Mouse (Mus musculus) embryonic facial prominence, embryonic 15.5 days (tissue): ENCODE data around the gene Trim68. TPM values are rescaled to one million over a fixed set of nuclear protein-coding genes. Genes with fewer than 3 reads are reported as not detected.

ENCODE experiments used
- ATAC-seq: fragments of 200-750 bp; cut with Nextera tagmentation; 2 replicates; pipeline ENCODE4 v1.8.0; 2017; ENCODE audit warnings: low read depth, moderate TSS enrichment; ENCODE audit not compliant: insufficient number of reproducible peaks, low FRiP score, low TSS enrichment
- H3K27ac ChIP-seq: fragments of 300-500 bp; sonication (generic); replicated peaks from 2 replicates; pipeline ENCODE4 v1.5.1; 2015; ENCODE audit warnings: mild to moderate bottlenecking, inconsistent platforms
- H3K27me3 ChIP-seq: fragments of 300-500 bp; sonication (generic); 2 replicates; pipeline ENCODE4 v1.6.1; 2015; ENCODE audit warnings: inconsistent platforms
- H3K36me3 ChIP-seq: fragments of 300-500 bp; sonication (generic); 2 replicates; pipeline ENCODE4 v1.6.1; 2015; ENCODE audit warnings: mild to moderate bottlenecking, inconsistent platforms
- H3K4me1 ChIP-seq: fragments of 300-500 bp; sonication (generic); 2 replicates; pipeline ENCODE4 v1.6.1; 2015; ENCODE audit warnings: inconsistent platforms
- H3K4me2 ChIP-seq: fragments of 300-500 bp; sonication (generic); replicated peaks from 2 replicates; pipeline ENCODE4 v1.6.1; 2015; ENCODE audit warnings: mild to moderate bottlenecking, inconsistent platforms
- H3K4me3 ChIP-seq: fragments of 300-500 bp; sonication (generic); replicated peaks from 2 replicates; pipeline ENCODE4 v1.5.1; 2015; ENCODE audit warnings: mild to moderate bottlenecking, inconsistent platforms
- H3K9ac ChIP-seq: fragments of 300-500 bp; sonication (generic); 2 replicates; pipeline ENCODE4 v1.6.1; 2015; ENCODE audit warnings: inconsistent platforms
- H3K9me3 ChIP-seq: fragments of 300-500 bp; sonication (generic); replicated peaks from 2 replicates; pipeline ENCODE4 v1.6.1; 2016; ENCODE audit warnings: inconsistent platforms
- WGBS: fragments of 180-500 bp; shearing (Covaris S2); methylation state at CpG from one replicate; pipeline ENCODE4 v1.1.7; 2015; 5-methylcytosine and 5-hydroxymethylcytosine counted together
- polyA plus RNA-seq: library from polyadenylated mRNA; unstranded; fragments of >200 nt; fragmentation: Nextera tagmentation; extraction: Ambion mirVana; gene quantifications from 2 replicates; pipeline ENCODE4 v1.2.1, GENCODE M21; 2015

The Trim68 gene
- 14.9 and 17.4 TPM in 2 replicates for polyA plus RNA-seq

- Histone ChIP-seq H3K4me2 (peak within 1 kb of the TSS; percentile 70), H3K36me3 (peaks cover 3% of the 10 kb centered on the region; the same call in 1 of the 2 replicates), H3K9me3 (no peaks in the 10 kb centered on the region), H3K9ac (peak within 1 kb of the TSS; percentile 62), H3K27me3 (no peaks in the 10 kb centered on the region), H3K27ac (peak within 1 kb of the TSS; percentile 73), H3K4me3 (peak within 1 kb of the TSS; percentile 61), H3K4me1 (0 out of 2 replicates have a peak, but pooled peaks cover 4% of the 10 kb centered on the region)
- WGBS: under 1% methylated on average over 40 of the region's 40 CpGs
- peak; percentile 98 for ATAC-seq
Measured at GRCm38 (mm10) chr7:102686944-102687501, at the start of gene Trim68. Trim68 (minus strand) TSS chr7:102687327.

- Histone ChIP-seq H3K9ac (no peak overlapping the region), H3K4me2 (no peak overlapping the region), H3K36me3 (no peaks in the 10 kb centered on the region), H3K27me3 (no peaks in the 10 kb centered on the region), H3K27ac (no peak overlapping the region), H3K4me1 (no peaks in the 10 kb centered on the region), H3K4me3 (no peak overlapping the region), H3K9me3 (no peaks in the 10 kb centered on the region)
- ATAC-seq: no peak
- 67% methylated on average over 1 of the region's 1 CpGs for whole genome bisulfite sequencing
Measured at GRCm38 (mm10) chr7:102733793-102734192, 46.7 kb upstream of the Trim68 start.

- no peak within 1 kb of the TSS for H3K4me2 ChIP-seq
- H3K27me3 ChIP-seq: no peaks in the 10 kb centered on the region
- no peak within 1 kb of the TSS for H3K27ac ChIP-seq
- H3K4me1 ChIP-seq: no peaks in the 10 kb centered on the region
- no peak within 1 kb of the TSS for H3K9ac ChIP-seq
- H3K4me3 ChIP-seq: no peak within 1 kb of the TSS
- no peaks in the 10 kb centered on the region for H3K9me3 ChIP-seq
- H3K36me3 ChIP-seq: no peaks in the 10 kb centered on the region
- ATAC-seq: no peak
Measured at GRCm38 (mm10) chr7:102727391-102727790, 40.3 kb upstream of the Trim68 start, which contains the start of gene Olfr559. Olfr559 (minus strand) TSS chr7:102727491.

GRCm38 (mm10) chr7:102718970-102719369, 31.8 kb upstream of the Trim68 start, which contains the start of gene Olfr33:
Olfr33 (minus strand) TSS chr7:102719070.
- H3K27ac ChIP-seq: no peak within 1 kb of the TSS
- H3K36me3 ChIP-seq: no peaks in the 10 kb centered on the region

GRCm38 (mm10) chr7:102701915-102702314, 14.8 kb upstream of the Trim68 start, which contains the start of gene Olfr558:
Olfr558 (plus strand) TSS chr7:102702215.
- Histone ChIP-seq H3K9me3 (no peaks in the 10 kb centered on the region), H3K27me3 (no peaks in the 10 kb centered on the region), H3K9ac (no peak within 1 kb of the TSS), H3K36me3 (no peaks in the 10 kb centered on the region), H3K4me2 (no peak within 1 kb of the TSS), H3K4me1 (no peaks in the 10 kb centered on the region), H3K4me3 (no peak within 1 kb of the TSS), H3K27ac (no peak within 1 kb of the TSS)
- ATAC-seq: no peak

More at GRCm38 (mm10) chr7:102718970-102719369, 31.8 kb upstream of the Trim68 start, which contains the start of gene Olfr33:
- no peak within 1 kb of the TSS for H3K9ac ChIP-seq
- no peak within 1 kb of the TSS for H3K4me3 ChIP-seq
- WGBS: 38% methylated on average over 1 of the region's 1 CpGs
- no peak within 1 kb of the TSS for H3K4me2 ChIP-seq
- ATAC-seq: no peak
- no peaks in the 10 kb centered on the region for H3K9me3 ChIP-seq
- H3K27me3 ChIP-seq: no peaks in the 10 kb centered on the region
- H3K4me1 ChIP-seq: no peaks in the 10 kb centered on the region

- no peak overlapping the region for H3K9ac ChIP-seq
- no peak overlapping the region for H3K4me2 ChIP-seq
- no peak overlapping the region for H3K4me3 ChIP-seq
- no peak for ATAC-seq
- WGBS: 85% methylated on average over 7 of the region's 7 CpGs
- no peak overlapping the region for H3K27ac ChIP-seq
- no peaks in the 10 kb centered on the region for H3K9me3 ChIP-seq
- no peaks in the 10 kb centered on the region for H3K27me3 ChIP-seq
- H3K4me1 ChIP-seq: no peaks in the 10 kb centered on the region
- no peaks in the 10 kb centered on the region for H3K36me3 ChIP-seq
Measured at GRCm38 (mm10) chr7:102698461-102698860, 11.3 kb upstream of the Trim68 start.

- no peak for ATAC-seq
- Histone ChIP-seq H3K36me3 (no peaks in the 10 kb centered on the region), H3K27ac (no peak within 1 kb of the TSS), H3K9me3 (no peaks in the 10 kb centered on the region), H3K9ac (no peak within 1 kb of the TSS), H3K4me3 (no peak within 1 kb of the TSS), H3K4me2 (no peak within 1 kb of the TSS), H3K27me3 (no peaks in the 10 kb centered on the region), H3K4me1 (no peaks in the 10 kb centered on the region)
- WGBS: 72% methylated on average over 5 of the region's 5 CpGs
Measured at GRCm38 (mm10) chr7:102695358-102696125, 8.4 kb upstream of the Trim68 start, which contains the start of gene Olfr557. Olfr557 (plus strand) TSS chr7:102695910.

- Histone ChIP-seq H3K4me1 (no peaks in the 10 kb centered on the region), H3K4me3 (no peak overlapping the region), H3K9me3 (no peaks in the 10 kb centered on the region), H3K27me3 (no peaks in the 10 kb centered on the region), H3K4me2 (no peak overlapping the region), H3K9ac (no peak overlapping the region), H3K36me3 (peaks cover 3% of the 10 kb centered on the region; the same call in 1 of the 2 replicates), H3K27ac (no peak overlapping the region)
- 85% methylated on average over 1 of the region's 1 CpGs for WGBS
- no peak for ATAC-seq
Measured at GRCm38 (mm10) chr7:102681916-102682315, 5.2 kb downstream of the Trim68 start.

- Histone ChIP-seq H3K27ac (no peak overlapping the region), H3K9ac (no peak overlapping the region), H3K27me3 (no peaks in the 10 kb centered on the region), H3K9me3 (no peaks in the 10 kb centered on the region), H3K4me3 (no peak overlapping the region), H3K4me1 (no peaks in the 10 kb centered on the region), H3K36me3 (no peaks in the 10 kb centered on the region), H3K4me2 (no peak overlapping the region)
- WGBS: 76% methylated on average over 2 of the region's 2 CpGs
- no peak for ATAC-seq
Measured at GRCm38 (mm10) chr7:102676225-102676624, 10.9 kb downstream of the Trim68 start.

GRCm38 (mm10) chr7:102665378-102665777, 21.7 kb downstream of the Trim68 start:
- no peak overlapping the region for H3K9ac ChIP-seq
- no peak overlapping the region for H3K4me2 ChIP-seq
- H3K27ac ChIP-seq: no peak overlapping the region
- no peaks in the 10 kb centered on the region for H3K9me3 ChIP-seq
- no peaks in the 10 kb centered on the region for H3K4me1 ChIP-seq
- no peak overlapping the region for H3K4me3 ChIP-seq
- H3K27me3 ChIP-seq: no peaks in the 10 kb centered on the region
- no peak for ATAC-seq
- H3K36me3 ChIP-seq: no peaks in the 10 kb centered on the region
- WGBS: 19% methylated on average over 2 of the region's 2 CpGs

GRCm38 (mm10) chr7:102664599-102664998, 22.5 kb downstream of the Trim68 start, which contains the start of gene Olfr556:
Olfr556 (plus strand) TSS chr7:102664899.
- H3K36me3 ChIP-seq: no peaks in the 10 kb centered on the region
- no peaks in the 10 kb centered on the region for H3K9me3 ChIP-seq
- H3K4me1 ChIP-seq: no peaks in the 10 kb centered on the region
- H3K27ac ChIP-seq: no peak within 1 kb of the TSS
- H3K4me2 ChIP-seq: no peak within 1 kb of the TSS
- H3K9ac ChIP-seq: no peak within 1 kb of the TSS
- no peak for ATAC-seq
- 65% methylated on average over 3 of the region's 3 CpGs for WGBS
- no peaks in the 10 kb centered on the region for H3K27me3 ChIP-seq
- H3K4me3 ChIP-seq: no peak within 1 kb of the TSS
